Mouse (Mus musculus): ENCODE results near the gene P2ry12. TPM values are rescaled to one million over a fixed set of nuclear protein-coding genes. Genes with fewer than 3 reads are reported as not detected.

The P2ry12 gene
- polyA plus RNA-seq, 1 experiment from 2014 or later, result 1.2 TPM

DNA sequence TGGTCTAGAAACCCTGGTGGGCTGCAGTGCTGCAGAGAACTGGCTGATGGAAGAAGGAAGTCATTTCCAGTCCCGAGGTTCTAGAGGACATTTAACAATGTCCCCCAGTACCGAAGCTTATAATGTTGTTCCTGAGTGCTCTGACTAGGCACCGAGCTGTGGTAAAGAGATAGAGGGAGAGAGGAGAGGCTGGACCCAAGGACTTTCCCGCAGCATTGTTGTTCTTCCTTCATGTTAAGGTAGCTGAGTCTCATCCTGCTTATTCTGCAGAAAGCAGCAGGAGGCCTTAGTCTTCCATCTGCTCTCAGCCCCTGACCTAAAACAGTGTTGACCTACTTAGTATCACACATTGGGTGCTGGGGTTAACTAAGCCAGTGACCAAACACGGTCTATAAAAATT is 85.8 kb downstream of the P2ry12 start:
- no peak overlapping the region for H3K4me2 ChIP-seq (ENCODE audit: low read length)
- H3K27me3 ChIP-seq (ENCODE audit: insufficient read depth, low read length), result no peaks in the 10 kb centered on the region
- H3K36me3 ChIP-seq (ENCODE audit: insufficient read depth, low read length), result no peaks in the 10 kb centered on the region
- no peaks in the 10 kb centered on the region for H3K9me3 ChIP-seq (replicated peaks; ENCODE audit: low read length)
- no peaks in the 10 kb centered on the region for H3K4me1 ChIP-seq (replicated peaks; ENCODE audit: insufficient read depth, low read length)
- no peak overlapping the region for H3K27ac ChIP-seq
- no peak for TF ChIP-seq CTCF (IDR thresholded peaks at IDR 0.05; ENCODE audit: low read depth)
- H3K9ac ChIP-seq (ENCODE audit: low read depth, low read length), result no peak overlapping the region
- no peak for ATAC-seq (replicated peaks; ENCODE audit: low FRiP score, low read depth)
- H3K4me3 ChIP-seq (replicated peaks; ENCODE audit: low read depth, low read length), result no peak overlapping the region
- no peak for DNase-seq (ENCODE audit: low spot score)
- 77% methylated on average over 5 of the region's 5 CpGs for WGBS

DNA sequence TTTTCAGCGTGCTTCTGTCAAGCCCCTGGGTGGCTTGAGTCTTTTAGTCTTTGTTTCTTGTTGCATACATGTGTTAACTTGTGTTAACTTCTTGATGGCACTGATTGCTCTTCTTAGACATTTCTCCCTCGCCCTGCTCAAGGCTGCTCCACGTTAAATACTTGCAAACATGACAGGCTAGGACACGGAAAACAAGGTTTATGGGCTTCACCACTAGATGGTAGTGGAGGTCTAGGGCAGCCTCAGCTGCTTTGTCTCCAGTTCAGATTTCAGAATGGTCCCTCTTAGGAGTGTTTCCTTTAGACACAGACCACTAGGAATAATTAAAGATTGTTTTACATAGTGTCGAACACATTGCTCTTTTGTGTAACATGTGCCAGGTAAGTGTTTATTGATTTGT is 87.4 kb downstream of the P2ry12 start:
- no peaks in the 10 kb centered on the region for H3K9me3 ChIP-seq (replicated peaks; ENCODE audit: low read length)

DNA sequence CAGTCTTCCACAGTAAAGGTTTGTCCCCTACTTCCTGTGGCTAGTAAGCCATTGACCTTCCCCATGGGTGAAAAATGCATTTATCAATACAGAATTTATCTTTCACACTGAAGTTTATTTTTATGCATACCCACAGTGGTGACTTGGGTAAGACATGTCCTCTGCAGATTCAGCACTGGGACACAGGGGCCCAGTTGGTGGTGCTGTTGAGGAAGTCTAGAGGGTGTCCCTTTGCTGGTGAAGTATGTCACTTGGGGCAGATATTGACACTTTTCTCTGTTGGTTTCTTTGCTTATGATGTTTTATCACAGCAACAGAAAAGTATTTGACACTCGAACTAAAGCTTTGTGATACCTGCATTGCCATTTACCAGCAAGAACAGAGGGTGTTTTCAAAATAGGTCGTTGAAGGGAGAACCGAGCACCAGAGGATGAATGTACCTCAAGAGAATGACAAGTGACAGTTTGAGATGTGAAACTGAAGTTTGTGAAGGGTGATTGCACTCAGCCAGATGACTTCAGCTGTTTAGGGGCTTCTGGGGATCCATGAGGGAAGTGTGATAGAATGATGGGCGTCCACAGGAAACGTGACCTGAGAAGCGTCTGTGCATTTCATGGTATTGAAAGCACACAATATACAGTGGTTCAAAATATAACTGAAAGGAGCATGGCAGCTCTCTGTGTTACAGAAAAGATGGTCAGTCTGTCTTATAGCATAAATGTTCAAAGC is 88.1 kb downstream of the P2ry12 start:
- Histone ChIP-seq H3K9me3 (replicated peaks; ENCODE audit: low read length) (no peaks in the 10 kb centered on the region), H3K4me1 (replicated peaks; ENCODE audit: insufficient read depth, low read length) (no peaks in the 10 kb centered on the region), H3K4me3 (replicated peaks; ENCODE audit: low read depth, low read length) (no peak overlapping the region), H3K9ac (ENCODE audit: low read depth, low read length) (no peak overlapping the region), H3K27me3 (ENCODE audit: insufficient read depth, low read length) (no peaks in the 10 kb centered on the region), H3K36me3 (ENCODE audit: insufficient read depth, low read length) (no peaks in the 10 kb centered on the region), H3K27ac (no peak overlapping the region), H3K4me2 (ENCODE audit: low read length) (no peak overlapping the region)
- no peak for TF ChIP-seq CTCF (IDR thresholded peaks at IDR 0.05; ENCODE audit: low read depth)
- WGBS, result 76% methylated on average over 6 of the region's 6 CpGs
- ATAC-seq (replicated peaks; ENCODE audit: low FRiP score, low read depth), result no peak
- DNase-seq (ENCODE audit: low spot score), result no peak

More for the DNA sequence above, 87.4 kb downstream of the P2ry12 start:
- Histone ChIP-seq H3K4me3 (replicated peaks; ENCODE audit: low read depth, low read length) (no peak overlapping the region), H3K4me1 (replicated peaks; ENCODE audit: insufficient read depth, low read length) (no peaks in the 10 kb centered on the region), H3K4me2 (ENCODE audit: low read length) (no peak overlapping the region), H3K27ac (no peak overlapping the region), H3K9ac (ENCODE audit: low read depth, low read length) (no peak overlapping the region), H3K36me3 (ENCODE audit: insufficient read depth, low read length) (no peaks in the 10 kb centered on the region), H3K27me3 (ENCODE audit: insufficient read depth, low read length) (no peaks in the 10 kb centered on the region)
- TF ChIP-seq CTCF (IDR thresholded peaks at IDR 0.05; ENCODE audit: low read depth), result peak; percentile 90
- DNase-seq (ENCODE audit: low spot score) (peak; percentile 86), ATAC-seq (replicated peaks; ENCODE audit: low FRiP score, low read depth) (no peak)
- WGBS, result 22% methylated on average over 5 of the region's 5 CpGs

DNA sequence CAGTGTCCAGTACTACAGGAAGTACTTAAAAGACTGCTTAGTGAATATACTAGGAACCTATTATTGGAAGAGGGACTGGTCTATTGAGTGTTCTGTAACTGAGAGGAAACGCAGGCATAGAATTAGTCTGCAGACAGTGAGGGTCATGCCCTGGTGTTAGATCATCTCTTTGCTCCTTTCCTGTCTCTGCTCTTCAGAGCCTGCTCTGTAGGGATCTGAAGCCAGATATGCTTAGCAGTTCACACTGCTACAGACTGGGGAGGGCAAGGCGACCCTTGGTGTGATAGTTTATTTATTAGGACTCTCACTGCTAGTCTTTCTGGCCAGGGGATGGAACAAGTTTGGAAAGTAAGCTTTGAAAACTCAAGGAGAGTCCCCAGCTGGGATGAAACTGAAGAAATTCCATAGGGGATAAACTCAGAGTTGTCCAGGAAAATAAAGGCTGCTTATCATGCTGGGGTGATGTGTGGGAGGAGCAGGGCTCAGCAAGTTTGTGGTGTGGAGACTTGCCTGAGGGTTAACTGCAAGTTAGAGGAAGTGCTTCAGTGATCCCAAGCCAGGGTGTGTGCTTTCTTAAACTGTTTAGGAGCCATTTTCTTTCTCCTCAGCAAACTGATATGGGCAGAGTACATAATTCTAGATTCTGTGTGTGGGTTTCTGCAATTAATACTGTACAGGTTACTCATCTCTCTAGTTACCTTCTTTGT is 92.6 kb downstream of the P2ry12 start:
- ATAC-seq (replicated peaks; ENCODE audit: low FRiP score, low read depth), result peak; percentile 29; the same call in 1 of the 2 replicates
- Histone ChIP-seq H3K27ac (peak overlapping the region; percentile 31), H3K4me2 (ENCODE audit: low read length) (no peak overlapping the region), H3K9me3 (replicated peaks; ENCODE audit: low read length) (no peaks in the 10 kb centered on the region), H3K36me3 (ENCODE audit: insufficient read depth, low read length) (no peaks in the 10 kb centered on the region), H3K4me1 (replicated peaks; ENCODE audit: insufficient read depth, low read length) (no peaks in the 10 kb centered on the region), H3K27me3 (ENCODE audit: insufficient read depth, low read length) (no peaks in the 10 kb centered on the region), H3K9ac (ENCODE audit: low read depth, low read length) (no peak overlapping the region), H3K4me3 (replicated peaks; ENCODE audit: low read depth, low read length) (no peak overlapping the region)
- WGBS, result 27% methylated on average over 2 of the region's 2 CpGs
- TF ChIP-seq CTCF (IDR thresholded peaks at IDR 0.05; ENCODE audit: low read depth), result no peak
- DNase-seq (ENCODE audit: low spot score), result peak; percentile 44

DNA sequence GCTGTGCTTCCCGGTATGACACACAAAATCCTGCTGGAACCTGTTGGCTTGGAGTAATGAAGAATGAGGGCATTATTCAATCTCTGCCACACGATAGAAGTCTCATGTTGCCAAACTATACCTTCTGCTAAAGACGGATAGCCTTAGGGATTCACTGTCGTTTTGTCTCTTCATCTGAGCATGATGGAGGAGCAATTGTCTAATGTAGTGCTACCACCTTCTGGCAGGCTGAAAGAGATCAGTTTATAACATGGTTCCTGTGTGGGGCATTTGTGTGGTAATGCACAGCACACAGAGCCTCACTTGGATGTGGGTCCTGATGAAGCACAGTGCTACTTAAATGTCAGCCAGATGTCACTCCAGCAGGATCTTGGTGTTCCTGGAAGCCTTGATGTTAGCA is 93.5 kb downstream of the P2ry12 start:
- Histone ChIP-seq H3K4me2 (ENCODE audit: low read length) (no peak overlapping the region), H3K4me1 (replicated peaks; ENCODE audit: insufficient read depth, low read length) (no peaks in the 10 kb centered on the region), H3K9me3 (replicated peaks; ENCODE audit: low read length) (no peaks in the 10 kb centered on the region), H3K27ac (no peak overlapping the region), H3K36me3 (ENCODE audit: insufficient read depth, low read length) (no peaks in the 10 kb centered on the region), H3K9ac (ENCODE audit: low read depth, low read length) (no peak overlapping the region), H3K27me3 (ENCODE audit: insufficient read depth, low read length) (no peaks in the 10 kb centered on the region), H3K4me3 (replicated peaks; ENCODE audit: low read depth, low read length) (no peak overlapping the region)
- 77% methylated on average over 4 of the region's 4 CpGs for WGBS
- ATAC-seq (replicated peaks; ENCODE audit: low FRiP score, low read depth), result no peak
- no peak for DNase-seq (ENCODE audit: low spot score)
- peak; percentile 29; the same call in 1 of the 2 replicates for TF ChIP-seq CTCF (IDR thresholded peaks at IDR 0.05; ENCODE audit: low read depth)

DNA sequence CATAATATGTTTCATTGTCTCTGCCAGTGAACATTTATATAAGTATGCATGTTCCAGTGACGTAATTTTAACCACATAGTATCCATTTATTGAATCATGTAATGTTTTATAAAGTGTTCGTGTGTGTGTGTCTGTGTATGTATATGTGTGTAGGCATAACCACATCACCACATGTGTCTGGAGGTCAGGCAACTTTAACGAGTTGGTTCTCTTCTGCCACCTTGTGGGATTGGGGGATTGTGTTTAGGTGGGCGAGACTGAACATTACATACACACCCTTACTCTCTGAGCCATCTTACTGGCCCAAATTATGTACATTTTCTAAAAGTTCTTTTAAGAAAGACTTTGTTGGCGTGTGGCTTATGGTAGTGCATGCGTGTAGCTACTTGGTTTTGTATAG is 94.2 kb downstream of the P2ry12 start:
- Histone ChIP-seq H3K9ac (ENCODE audit: low read depth, low read length) (no peak overlapping the region), H3K27ac (no peak overlapping the region), H3K36me3 (ENCODE audit: insufficient read depth, low read length) (no peaks in the 10 kb centered on the region), H3K9me3 (replicated peaks; ENCODE audit: low read length) (no peaks in the 10 kb centered on the region), H3K4me1 (replicated peaks; ENCODE audit: insufficient read depth, low read length) (no peaks in the 10 kb centered on the region), H3K4me2 (ENCODE audit: low read length) (no peak overlapping the region), H3K27me3 (ENCODE audit: insufficient read depth, low read length) (no peaks in the 10 kb centered on the region), H3K4me3 (replicated peaks; ENCODE audit: low read depth, low read length) (no peak overlapping the region)
- ATAC-seq (replicated peaks; ENCODE audit: low FRiP score, low read depth) (no peak), DNase-seq (ENCODE audit: low spot score) (no peak)
- 90% methylated on average over 6 of the region's 6 CpGs for WGBS
- peak; percentile 31; the same call in 1 of the 2 replicates for TF ChIP-seq CTCF (IDR thresholded peaks at IDR 0.05; ENCODE audit: low read depth)
